Mouse (Mus musculus): ENCODE results near the gene Adcyap1r1. TPM values are rescaled to one million over a fixed set of nuclear protein-coding genes. Genes with fewer than 3 reads are reported as not detected.

Gene Adcyap1r1
- polyA plus RNA-seq, 1 experiment: 84.4 TPM

DNA sequence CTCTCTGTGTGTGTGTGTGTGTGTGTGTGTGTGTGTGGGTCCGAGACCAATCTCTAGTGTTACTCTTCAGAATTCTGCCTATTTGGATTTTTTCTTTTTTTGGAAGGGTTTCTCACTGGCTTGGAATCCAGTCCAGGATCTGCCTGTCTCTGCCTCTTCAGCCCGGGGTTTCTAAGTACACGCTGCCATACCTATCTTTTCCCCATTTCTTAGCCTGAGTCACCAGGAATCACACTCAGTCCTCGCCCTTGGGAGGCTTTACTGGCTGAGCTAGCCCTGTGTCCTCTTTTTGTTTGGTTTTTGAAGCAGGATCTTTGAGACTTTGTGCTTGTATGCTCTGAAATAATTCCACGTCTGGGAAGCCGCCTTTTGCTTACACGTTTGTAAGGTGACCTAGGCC is 31.6 kb downstream of the Adcyap1r1 start:
- H3K4me1 ChIP-seq (ENCODE audit: control insufficient read depth, insufficient read depth, low read length): peaks cover 2% of the 10 kb centered on the region
- TF ChIP-seq POLR2A (IDR thresholded peaks at IDR 0.05; ENCODE audit: extremely low read depth, insufficient read depth, low read length) (no peak), CTCF (IDR thresholded peaks at IDR 0.05; ENCODE audit: extremely low read depth, insufficient read depth, low read length) (no peak)
- H3K27ac ChIP-seq (ENCODE audit: insufficient read depth, low read length): 0 out of 2 replicates have a peak overlapping the region, but pooled peaks have one; percentile 2
- H3K4me3 ChIP-seq (ENCODE audit: insufficient read depth, low read length): no peak overlapping the region

DNA sequence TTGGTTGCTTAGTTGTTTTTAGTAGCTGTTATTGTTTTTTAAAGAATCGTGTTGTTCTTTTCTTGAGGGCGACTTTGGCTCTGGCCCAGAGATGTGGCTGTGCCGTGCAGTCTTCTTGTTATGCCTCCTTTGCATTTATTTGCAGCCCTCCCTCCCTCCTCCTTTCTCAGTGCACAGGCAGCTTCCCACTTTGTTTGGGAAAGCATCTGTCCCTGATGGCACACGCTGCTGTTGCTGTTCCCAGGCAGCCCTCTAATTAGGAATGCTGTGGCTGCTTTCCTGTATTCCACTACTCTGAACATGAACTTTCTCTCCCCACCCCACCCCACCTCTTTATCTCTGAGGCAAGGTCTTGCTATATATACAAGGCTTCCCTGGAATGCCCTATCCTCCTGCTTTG is 32.4 kb downstream of the Adcyap1r1 start:
- Histone ChIP-seq H3K4me1 (ENCODE audit: control insufficient read depth, insufficient read depth, low read length) (peaks cover 2% of the 10 kb centered on the region), H3K4me3 (ENCODE audit: insufficient read depth, low read length) (no peak overlapping the region), H3K27ac (ENCODE audit: insufficient read depth, low read length) (no peak overlapping the region)
- TF ChIP-seq CTCF (IDR thresholded peaks at IDR 0.05; ENCODE audit: extremely low read depth, insufficient read depth, low read length): no peak
- TF ChIP-seq POLR2A (IDR thresholded peaks at IDR 0.05; ENCODE audit: extremely low read depth, insufficient read depth, low read length): no peak

DNA sequence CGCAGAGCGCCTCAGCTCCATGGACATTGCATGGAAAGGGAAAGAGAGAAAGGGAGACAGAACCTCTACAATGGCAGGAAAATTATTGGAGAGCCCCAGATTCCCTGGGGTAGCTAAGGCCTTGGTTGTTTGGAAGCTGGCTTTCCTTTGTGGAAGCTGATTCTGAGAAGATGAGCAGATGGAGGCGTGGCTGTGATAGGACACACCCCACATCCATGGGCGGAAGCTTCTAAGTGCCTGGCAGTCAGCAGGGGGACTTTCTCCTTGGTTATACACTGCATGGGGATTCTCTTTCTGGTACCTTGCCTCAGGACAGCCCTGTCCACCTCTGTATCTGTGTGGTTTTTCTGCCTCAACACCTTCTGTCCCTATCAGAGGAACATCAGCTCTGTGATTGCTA is 33.4 kb downstream of the Adcyap1r1 start:
- Histone ChIP-seq H3K4me3 (ENCODE audit: insufficient read depth, low read length) (no peak overlapping the region), H3K4me1 (ENCODE audit: control insufficient read depth, insufficient read depth, low read length) (peaks cover 2% of the 10 kb centered on the region), H3K27ac (ENCODE audit: insufficient read depth, low read length) (no peak overlapping the region)
- TF ChIP-seq POLR2A (IDR thresholded peaks at IDR 0.05; ENCODE audit: extremely low read depth, insufficient read depth, low read length): no peak
- TF ChIP-seq CTCF (IDR thresholded peaks at IDR 0.05; ENCODE audit: extremely low read depth, insufficient read depth, low read length): no peak

DNA sequence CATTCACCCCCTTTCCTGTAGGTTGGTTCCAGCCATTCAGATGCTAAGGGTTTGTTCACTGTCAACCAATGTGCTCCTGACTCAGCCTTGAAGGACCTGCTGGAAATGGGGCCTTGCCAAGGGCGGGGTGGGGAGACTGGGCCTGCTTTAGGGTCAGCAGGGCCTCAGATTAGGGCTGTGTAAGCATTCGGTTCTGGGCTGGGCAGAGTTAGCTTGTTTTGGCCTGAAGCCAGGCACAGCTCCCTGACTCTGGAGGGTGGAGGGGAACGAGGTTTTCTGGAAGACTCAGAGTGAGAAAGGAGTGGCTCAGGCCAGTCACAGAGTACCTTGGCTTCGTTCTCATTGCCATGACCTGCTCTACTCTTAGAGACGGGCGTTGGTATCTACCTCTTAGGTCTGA is 35.9 kb downstream of the Adcyap1r1 start:
- TF ChIP-seq CTCF (IDR thresholded peaks at IDR 0.05; ENCODE audit: extremely low read depth, insufficient read depth, low read length): no peak
- TF ChIP-seq POLR2A (IDR thresholded peaks at IDR 0.05; ENCODE audit: extremely low read depth, insufficient read depth, low read length): no peak
- Histone ChIP-seq H3K4me1 (ENCODE audit: control insufficient read depth, insufficient read depth, low read length) (peaks cover 4% of the 10 kb centered on the region), H3K27ac (ENCODE audit: insufficient read depth, low read length) (no peak overlapping the region), H3K4me3 (ENCODE audit: insufficient read depth, low read length) (no peak overlapping the region)

DNA sequence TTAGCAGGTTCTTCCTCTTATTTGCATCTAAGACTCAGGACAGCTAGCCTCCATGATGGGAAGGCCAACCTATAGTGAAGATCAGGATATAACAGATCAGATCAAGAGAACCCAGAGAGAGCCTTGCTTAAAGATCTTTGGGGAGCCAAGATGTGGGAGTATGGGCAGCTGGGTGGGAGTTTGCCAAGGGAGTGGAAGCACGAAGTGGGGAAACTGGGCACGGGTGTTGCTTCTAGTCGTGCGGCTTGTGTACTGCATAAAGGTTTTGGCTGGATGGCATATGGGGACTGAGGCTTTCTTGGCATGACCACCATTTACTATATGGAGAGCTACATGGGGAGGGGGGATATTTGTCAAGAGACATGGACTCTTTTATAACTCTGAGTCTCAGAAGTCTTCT is 44.4 kb downstream of the Adcyap1r1 start:
- Histone ChIP-seq H3K27ac (ENCODE audit: insufficient read depth, low read length) (no peak overlapping the region), H3K4me1 (ENCODE audit: control insufficient read depth, insufficient read depth, low read length) (no peaks in the 10 kb centered on the region; the same call in 1 of the 2 replicates), H3K4me3 (ENCODE audit: insufficient read depth, low read length) (no peak overlapping the region)
- no peak for TF ChIP-seq POLR2A (IDR thresholded peaks at IDR 0.05; ENCODE audit: extremely low read depth, insufficient read depth, low read length)

DNA sequence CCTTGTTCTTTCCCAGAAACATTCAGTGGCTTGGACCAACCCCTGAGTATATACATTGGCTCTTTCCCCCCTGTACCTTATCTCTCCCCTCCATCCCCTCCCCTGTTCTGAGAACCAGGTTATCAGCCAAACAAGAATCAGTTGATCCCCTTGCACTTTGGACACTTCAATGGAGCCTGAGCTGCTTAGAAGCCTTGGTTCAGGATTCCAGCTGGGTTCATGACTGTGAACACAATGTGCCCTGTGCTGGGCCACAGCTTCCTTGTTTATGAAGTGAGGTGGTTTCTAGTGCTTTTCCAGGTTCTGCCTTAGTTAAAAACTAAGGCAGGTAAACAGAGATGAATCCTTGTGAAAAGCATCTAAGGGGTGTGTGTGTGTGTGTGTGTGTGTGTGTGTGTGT is 47.0 kb downstream of the Adcyap1r1 start:
- H3K4me3 ChIP-seq (ENCODE audit: insufficient read depth, low read length): no peak overlapping the region
- TF ChIP-seq CTCF (IDR thresholded peaks at IDR 0.05; ENCODE audit: extremely low read depth, insufficient read depth, low read length) (no peak), POLR2A (IDR thresholded peaks at IDR 0.05; ENCODE audit: extremely low read depth, insufficient read depth, low read length) (no peak)
- H3K27ac ChIP-seq (ENCODE audit: insufficient read depth, low read length): no peak overlapping the region
- no peaks in the 10 kb centered on the region for H3K4me1 ChIP-seq (ENCODE audit: control insufficient read depth, insufficient read depth, low read length)

DNA sequence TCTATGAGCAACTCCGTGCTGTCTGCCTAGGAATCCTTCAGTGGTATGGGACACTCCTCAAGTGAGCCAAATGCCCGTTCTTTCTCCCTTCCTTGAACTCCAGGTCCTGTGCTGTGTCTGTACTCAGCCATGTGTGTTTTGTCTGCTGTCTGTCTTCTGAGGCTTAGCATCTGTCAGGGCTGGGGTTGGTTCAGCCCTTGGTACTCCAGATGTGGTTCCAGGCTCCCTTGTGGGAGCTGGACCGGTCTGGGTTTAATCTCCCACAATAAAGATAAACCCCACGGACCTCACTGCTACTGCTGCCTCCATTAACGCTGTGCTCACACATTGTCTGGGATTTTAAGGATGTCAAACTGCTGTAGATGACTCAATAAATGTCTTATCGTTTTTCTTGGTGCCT is 49.3 kb downstream of the Adcyap1r1 start:
- H3K4me1 ChIP-seq (ENCODE audit: control insufficient read depth, insufficient read depth, low read length): no peaks in the 10 kb centered on the region
- H3K4me3 ChIP-seq (ENCODE audit: insufficient read depth, low read length): no peak overlapping the region
- TF ChIP-seq POLR2A (IDR thresholded peaks at IDR 0.05; ENCODE audit: extremely low read depth, insufficient read depth, low read length) (no peak), CTCF (IDR thresholded peaks at IDR 0.05; ENCODE audit: extremely low read depth, insufficient read depth, low read length) (no peak)
- H3K27ac ChIP-seq (ENCODE audit: insufficient read depth, low read length): no peak overlapping the region

DNA sequence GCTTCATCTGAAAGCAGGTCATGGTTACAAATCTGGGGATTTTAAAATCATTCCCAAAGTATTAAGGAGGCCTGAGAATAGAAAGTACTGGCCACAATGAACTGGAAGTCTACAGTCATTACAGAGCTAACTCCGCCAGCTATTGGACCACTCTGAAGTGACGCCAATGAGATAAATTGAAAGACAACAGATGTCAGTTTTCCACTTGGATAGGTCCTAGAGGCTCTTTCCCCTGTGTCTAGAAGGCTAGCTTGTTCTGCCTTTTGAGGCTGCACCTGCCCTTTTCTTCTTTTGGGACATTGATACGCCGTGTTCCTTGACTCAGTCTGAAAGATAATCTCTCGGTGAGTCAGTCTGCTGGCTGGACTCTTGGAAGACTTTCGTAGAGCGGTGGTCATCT is 50.5 kb downstream of the Adcyap1r1 start:
- H3K4me3 ChIP-seq (ENCODE audit: insufficient read depth, low read length): no peak overlapping the region
- TF ChIP-seq POLR2A (IDR thresholded peaks at IDR 0.05; ENCODE audit: extremely low read depth, insufficient read depth, low read length) (no peak), CTCF (IDR thresholded peaks at IDR 0.05; ENCODE audit: extremely low read depth, insufficient read depth, low read length) (no peak)
- no peaks in the 10 kb centered on the region for H3K4me1 ChIP-seq (ENCODE audit: control insufficient read depth, insufficient read depth, low read length)
- no peak overlapping the region for H3K27ac ChIP-seq (ENCODE audit: insufficient read depth, low read length)

DNA sequence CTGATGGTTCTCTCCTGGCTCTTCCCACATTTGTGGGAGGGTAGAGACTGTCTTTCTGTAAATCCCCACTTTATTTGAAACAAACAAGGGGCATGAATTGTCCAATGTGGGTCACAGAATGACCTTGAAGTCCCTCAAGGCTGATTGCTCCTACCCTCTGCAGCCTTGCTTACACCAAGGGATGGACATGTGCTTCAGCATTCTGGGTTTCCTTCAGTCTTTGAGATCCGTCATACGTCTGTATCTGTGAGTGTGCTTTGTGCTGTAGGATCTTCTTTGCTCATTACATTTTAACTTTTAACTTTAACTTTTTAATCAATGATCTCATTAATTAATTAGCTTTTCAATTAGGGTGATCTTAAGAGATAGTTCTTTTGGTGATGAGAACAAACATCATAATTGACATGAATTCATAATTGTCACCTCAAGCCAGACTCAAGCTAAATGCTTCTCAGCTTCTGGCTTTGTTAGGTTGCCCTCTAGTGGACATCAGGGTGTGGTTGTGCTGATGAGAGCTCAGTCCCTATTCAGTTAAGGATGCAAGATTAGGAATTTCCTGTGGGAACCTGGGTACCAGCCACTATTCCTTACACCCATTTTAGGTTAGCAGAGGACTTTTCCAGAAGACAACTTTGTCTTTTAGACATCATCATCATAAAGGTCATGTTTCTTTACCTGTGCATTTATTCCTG is 53.2 kb downstream of the Adcyap1r1 start:
- TF ChIP-seq POLR2A (IDR thresholded peaks at IDR 0.05; ENCODE audit: extremely low read depth, insufficient read depth, low read length) (no peak), CTCF (IDR thresholded peaks at IDR 0.05; ENCODE audit: extremely low read depth, insufficient read depth, low read length) (peak; percentile 94)
- Histone ChIP-seq H3K4me1 (ENCODE audit: control insufficient read depth, insufficient read depth, low read length) (no peaks in the 10 kb centered on the region), H3K27ac (ENCODE audit: insufficient read depth, low read length) (no peak overlapping the region), H3K4me3 (ENCODE audit: insufficient read depth, low read length) (no peak overlapping the region)

DNA sequence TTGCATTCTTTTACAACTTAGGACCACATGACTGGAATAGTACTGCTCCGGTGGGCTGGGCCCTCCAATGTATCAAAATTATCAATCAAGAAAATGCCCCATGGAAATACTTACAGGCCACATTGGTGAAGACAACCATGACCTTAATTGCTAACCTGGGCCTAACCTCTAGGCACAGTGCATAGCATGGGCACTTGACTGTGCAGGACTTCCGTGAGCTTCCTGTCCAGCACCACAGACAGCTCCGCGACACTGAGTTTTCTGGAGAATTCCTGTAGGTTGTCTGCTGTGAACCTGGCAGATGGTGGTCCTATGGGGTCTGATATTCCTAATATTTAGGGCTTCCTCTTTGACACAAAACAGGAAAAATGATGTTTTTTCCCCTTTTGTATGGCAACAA is 54.7 kb downstream of the Adcyap1r1 start:
- no peak for TF ChIP-seq CTCF (IDR thresholded peaks at IDR 0.05; ENCODE audit: extremely low read depth, insufficient read depth, low read length)
- TF ChIP-seq POLR2A (IDR thresholded peaks at IDR 0.05; ENCODE audit: extremely low read depth, insufficient read depth, low read length): no peak

More for the DNA sequence above, 54.7 kb downstream of the Adcyap1r1 start:
- no peak overlapping the region for H3K4me3 ChIP-seq (ENCODE audit: insufficient read depth, low read length)
- no peaks in the 10 kb centered on the region for H3K4me1 ChIP-seq (ENCODE audit: control insufficient read depth, insufficient read depth, low read length)
- no peak overlapping the region for H3K27ac ChIP-seq (ENCODE audit: insufficient read depth, low read length)
